Mouse (Mus musculus): ENCODE measurements around the gene Iffo2. TPM values are rescaled to one million over a fixed set of nuclear protein-coding genes. Genes with fewer than 3 reads are reported as not detected.
"Not testable (repeated sequence)": the region's sequence is repeated elsewhere in the genome, so short reads cannot be mapped to it uniquely, and the experiment has no call there.

The Iffo2 gene
- polyA plus RNA-seq (2014; fragmentation: Nextera tagmentation; extraction: Ambion mirVana), result 5.6 and 6.0 TPM in 2 replicates

DNA sequence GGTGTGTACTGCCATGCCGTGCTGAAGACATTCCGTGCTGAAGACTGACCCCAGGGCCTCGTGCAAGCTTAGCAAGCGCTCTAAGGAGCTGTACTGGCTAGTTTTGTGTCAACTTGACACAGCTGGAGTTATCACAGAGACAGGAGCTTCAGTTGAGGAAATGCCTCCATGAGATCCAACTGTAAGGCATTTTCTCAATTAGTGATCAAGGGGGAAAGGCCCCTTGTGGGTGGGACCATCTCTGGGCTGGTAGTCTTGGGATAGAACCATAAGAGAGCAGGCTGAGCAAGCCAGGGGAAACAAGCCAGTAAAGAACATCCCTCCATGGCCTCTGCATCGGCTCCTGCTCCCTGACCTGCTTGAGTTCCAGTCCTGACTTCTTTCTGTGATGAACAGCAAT is at the start of gene Iffo2:
Iffo2 (plus strand) TSS at position 301 of the 400 bp plus-strand sequence.
- not testable (repeated sequence) for H3K4me1 ChIP-seq (replicated peaks; ENCODE audit: control insufficient read depth, insufficient read depth, low read length); H3K27me3 ChIP-seq (ENCODE audit: control insufficient read depth, insufficient read depth, low read length); H3K36me3 ChIP-seq (replicated peaks; ENCODE audit: control insufficient read depth, insufficient read depth); H3K4me2 ChIP-seq (replicated peaks); ATAC-seq (ENCODE audit: low FRiP score); DNase-seq (ENCODE audit: low spot score); H3K9me3 ChIP-seq (ENCODE audit: control insufficient read depth, low read length); H3K27ac ChIP-seq; H3K4me3 ChIP-seq (replicated peaks; ENCODE audit: low read length); H3K9ac ChIP-seq
- WGBS, result 87% methylated on average over 5 of the region's 5 CpGs

DNA sequence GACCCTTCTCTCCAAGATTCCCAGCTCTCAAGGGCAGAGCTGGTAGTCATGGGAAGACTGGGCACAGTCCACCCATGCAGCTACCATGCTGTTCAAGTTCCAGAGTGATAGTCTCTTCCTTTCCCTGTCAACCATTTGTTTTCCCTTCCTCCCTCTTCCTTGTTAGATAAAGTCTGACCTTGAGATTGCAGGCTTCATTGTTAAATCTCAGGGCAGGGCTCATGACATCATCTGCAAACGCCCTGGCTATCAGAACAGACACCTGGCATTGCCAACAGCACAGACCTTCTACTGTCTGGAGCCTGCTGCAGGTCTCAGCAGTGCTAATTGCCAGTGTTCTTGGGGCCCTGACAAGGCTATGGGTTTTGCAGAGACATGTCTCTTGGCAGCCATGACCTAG is 48.9 kb upstream of the Iffo2 start:
- WGBS, result 76% methylated on average over 1 of the region's 1 CpGs
- H3K27me3 ChIP-seq (ENCODE audit: control insufficient read depth, insufficient read depth, low read length), result no peaks in the 10 kb centered on the region
- H3K36me3 ChIP-seq (replicated peaks; ENCODE audit: control insufficient read depth, insufficient read depth), result peaks cover 97% of the 10 kb centered on the region
- H3K4me1 ChIP-seq (replicated peaks; ENCODE audit: control insufficient read depth, insufficient read depth, low read length), result no peaks in the 10 kb centered on the region
- no peak overlapping the region for H3K27ac ChIP-seq
- no peak overlapping the region for H3K4me3 ChIP-seq (replicated peaks; ENCODE audit: low read length)
- DNase-seq (ENCODE audit: low spot score) (no peak), ATAC-seq (ENCODE audit: low FRiP score) (no peak)
- H3K9me3 ChIP-seq (ENCODE audit: control insufficient read depth, low read length), result no peaks in the 10 kb centered on the region
- H3K4me2 ChIP-seq (replicated peaks), result no peak overlapping the region
- no peak overlapping the region for H3K9ac ChIP-seq

DNA sequence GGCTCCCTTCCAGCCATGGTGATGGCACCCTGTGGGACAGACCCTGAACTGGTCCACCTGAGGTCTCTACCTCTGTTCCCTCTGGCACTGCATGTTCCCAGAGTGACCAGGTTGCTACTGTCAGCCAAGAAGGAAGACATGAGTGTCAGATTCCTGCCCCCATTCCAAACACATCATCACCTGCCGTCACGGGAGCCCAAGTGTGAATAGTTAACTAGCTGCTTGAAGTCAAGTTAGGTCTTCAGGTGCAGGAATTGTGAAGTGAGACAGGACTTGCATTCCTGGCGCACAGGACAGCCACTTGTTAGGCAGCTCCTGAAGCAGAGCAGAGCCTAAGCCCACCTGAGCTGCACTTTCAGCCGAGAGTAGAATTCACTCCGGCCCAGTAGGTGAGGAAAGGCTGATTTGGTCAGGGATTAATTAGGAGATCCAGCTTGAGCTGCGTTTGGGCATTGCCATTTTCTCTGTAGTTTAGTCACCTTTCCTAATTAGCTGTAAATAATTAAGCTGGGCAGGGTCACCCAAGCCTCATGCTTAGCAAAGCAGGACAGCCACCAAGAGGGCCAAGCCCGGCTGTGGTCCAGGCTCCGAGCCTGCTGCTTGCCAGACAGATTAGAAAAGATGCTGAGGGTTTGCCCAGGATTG is 46.8 kb upstream of the Iffo2 start:
- ATAC-seq (ENCODE audit: low FRiP score) (no peak), DNase-seq (ENCODE audit: low spot score) (no peak)
- H3K27ac ChIP-seq, result no peak overlapping the region
- peaks cover 99% of the 10 kb centered on the region for H3K36me3 ChIP-seq (replicated peaks; ENCODE audit: control insufficient read depth, insufficient read depth)
- H3K27me3 ChIP-seq (ENCODE audit: control insufficient read depth, insufficient read depth, low read length), result no peaks in the 10 kb centered on the region
- H3K4me1 ChIP-seq (replicated peaks; ENCODE audit: control insufficient read depth, insufficient read depth, low read length), result no peaks in the 10 kb centered on the region
- H3K9ac ChIP-seq, result no peak overlapping the region
- H3K4me2 ChIP-seq (replicated peaks), result no peak overlapping the region
- no peaks in the 10 kb centered on the region for H3K9me3 ChIP-seq (ENCODE audit: control insufficient read depth, low read length)
- H3K4me3 ChIP-seq (replicated peaks; ENCODE audit: low read length), result no peak overlapping the region
- WGBS, result 95% methylated on average over 8 of the region's 8 CpGs

DNA sequence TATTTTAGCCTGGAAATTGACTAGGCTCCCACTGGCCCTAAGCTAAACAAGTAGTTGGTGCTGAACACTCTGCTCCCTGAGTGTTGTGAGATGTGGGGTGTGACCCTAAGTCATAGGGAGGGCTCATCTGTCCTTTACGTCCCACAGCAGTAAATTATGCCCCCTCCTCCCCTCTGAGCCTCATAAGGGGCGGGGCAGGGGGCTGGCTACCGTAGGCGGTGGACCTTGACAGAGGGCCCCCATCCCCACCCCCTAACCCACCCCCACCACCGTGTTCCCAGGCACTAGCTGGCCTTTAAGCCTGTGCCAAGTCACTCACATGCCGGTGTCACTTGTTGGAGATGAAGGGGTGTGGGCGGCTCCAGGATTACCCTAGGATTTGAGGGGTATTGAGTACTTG is 45.9 kb upstream of the Iffo2 start:
- no peak for DNase-seq (ENCODE audit: low spot score)
- H3K36me3 ChIP-seq (replicated peaks; ENCODE audit: control insufficient read depth, insufficient read depth), result peaks cover 99% of the 10 kb centered on the region
- whole genome bisulfite sequencing, result 69% methylated on average over 7 of the region's 7 CpGs
- no peak overlapping the region for H3K27ac ChIP-seq
- H3K4me2 ChIP-seq (replicated peaks), result no peak overlapping the region
- no peak for ATAC-seq (ENCODE audit: low FRiP score)
- no peaks in the 10 kb centered on the region for H3K9me3 ChIP-seq (ENCODE audit: control insufficient read depth, low read length)
- H3K9ac ChIP-seq, result no peak overlapping the region
- no peaks in the 10 kb centered on the region for H3K4me1 ChIP-seq (replicated peaks; ENCODE audit: control insufficient read depth, insufficient read depth, low read length)
- H3K27me3 ChIP-seq (ENCODE audit: control insufficient read depth, insufficient read depth, low read length), result no peaks in the 10 kb centered on the region
- no peak overlapping the region for H3K4me3 ChIP-seq (replicated peaks; ENCODE audit: low read length)

DNA sequence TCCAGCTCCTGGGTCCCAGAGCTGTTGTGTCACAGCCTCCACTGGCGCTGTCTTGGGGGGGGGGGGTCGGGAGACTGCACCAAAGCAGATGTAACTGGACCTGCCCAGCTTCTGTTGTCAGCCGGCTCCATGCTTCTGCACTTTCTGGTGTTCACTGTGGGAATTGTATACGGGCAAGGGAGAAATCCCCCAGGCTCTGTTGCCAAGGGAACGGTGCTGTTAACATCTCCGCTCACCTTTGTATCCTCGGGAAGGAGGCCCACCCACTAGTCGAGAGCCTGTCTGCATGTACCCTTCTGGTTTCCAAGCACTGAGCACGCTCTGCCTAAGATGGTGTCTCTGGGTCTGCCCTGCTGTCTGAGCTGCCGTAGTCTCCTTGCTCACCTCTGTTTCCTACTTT is 43.3 kb upstream of the Iffo2 start:
- Histone ChIP-seq H3K4me1 (replicated peaks; ENCODE audit: control insufficient read depth, insufficient read depth, low read length) (no peaks in the 10 kb centered on the region), H3K9me3 (ENCODE audit: control insufficient read depth, low read length) (no peaks in the 10 kb centered on the region), H3K27me3 (ENCODE audit: control insufficient read depth, insufficient read depth, low read length) (no peaks in the 10 kb centered on the region), H3K9ac (no peak overlapping the region), H3K27ac (no peak overlapping the region), H3K4me2 (replicated peaks) (no peak overlapping the region), H3K4me3 (replicated peaks; ENCODE audit: low read length) (no peak overlapping the region), H3K36me3 (replicated peaks; ENCODE audit: control insufficient read depth, insufficient read depth) (peaks cover 93% of the 10 kb centered on the region)
- 42% methylated on average over 10 of the region's 10 CpGs for WGBS
- DNase-seq (ENCODE audit: low spot score) (no peak), ATAC-seq (ENCODE audit: low FRiP score) (no peak)

DNA sequence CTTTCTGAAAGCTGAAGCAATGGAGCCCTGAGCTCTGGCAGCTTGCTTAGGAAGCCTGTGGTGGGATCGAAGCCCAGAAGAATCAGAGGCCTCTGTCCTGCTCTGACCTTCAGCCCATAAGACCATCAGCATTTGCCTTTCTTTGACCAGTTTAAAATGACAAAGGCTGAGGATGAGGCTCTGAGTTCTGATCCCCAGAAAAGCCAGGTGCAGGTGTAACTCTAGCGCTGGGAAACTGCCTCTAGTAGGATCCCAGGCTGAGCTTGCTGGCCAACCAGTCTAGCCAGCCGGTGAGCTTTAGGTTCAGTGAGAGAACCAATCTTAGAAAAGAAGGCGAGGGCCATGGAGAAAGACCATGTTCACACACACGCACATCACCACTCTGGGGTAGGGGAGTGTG is 42.0 kb upstream of the Iffo2 start:
- Histone ChIP-seq H3K4me3 (replicated peaks; ENCODE audit: low read length) (no peak overlapping the region), H3K4me1 (replicated peaks; ENCODE audit: control insufficient read depth, insufficient read depth, low read length) (no peaks in the 10 kb centered on the region), H3K4me2 (replicated peaks) (no peak overlapping the region), H3K27me3 (ENCODE audit: control insufficient read depth, insufficient read depth, low read length) (no peaks in the 10 kb centered on the region), H3K36me3 (replicated peaks; ENCODE audit: control insufficient read depth, insufficient read depth) (peaks cover 81% of the 10 kb centered on the region), H3K27ac (no peak overlapping the region), H3K9me3 (ENCODE audit: control insufficient read depth, low read length) (no peaks in the 10 kb centered on the region), H3K9ac (no peak overlapping the region)
- no peak for DNase-seq (ENCODE audit: low spot score)
- no peak for ATAC-seq (ENCODE audit: low FRiP score)
- 89% methylated on average over 5 of the region's 5 CpGs for WGBS

DNA sequence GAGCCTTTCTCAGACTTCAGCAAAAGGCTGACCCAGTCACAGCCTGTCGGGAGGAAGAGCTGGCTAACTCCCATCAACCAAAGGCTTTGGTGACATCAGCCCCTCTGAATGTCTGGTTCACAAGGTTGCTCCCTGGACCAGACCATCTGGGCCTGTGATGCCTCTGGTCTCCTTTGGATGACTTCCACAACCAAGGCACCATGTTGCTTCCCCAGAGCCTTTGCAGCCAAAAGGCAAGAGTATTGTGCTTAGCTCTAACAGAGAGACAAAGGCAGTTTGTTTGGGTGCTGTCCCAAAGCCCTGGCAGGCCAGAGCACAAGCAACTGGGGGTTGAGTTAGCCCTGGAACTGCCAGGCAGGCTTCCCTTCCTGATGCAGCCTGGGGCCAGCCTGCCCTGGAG is 40.4 kb upstream of the Iffo2 start:
- H3K27me3 ChIP-seq (ENCODE audit: control insufficient read depth, insufficient read depth, low read length), result no peaks in the 10 kb centered on the region
- no peak overlapping the region for H3K4me2 ChIP-seq (replicated peaks)
- WGBS, result 56% methylated on average over 1 of the region's 1 CpGs
- ATAC-seq (ENCODE audit: low FRiP score) (no peak), DNase-seq (ENCODE audit: low spot score) (no peak)
- no peak overlapping the region for H3K9ac ChIP-seq
- no peak overlapping the region for H3K27ac ChIP-seq
- no peaks in the 10 kb centered on the region for H3K9me3 ChIP-seq (ENCODE audit: control insufficient read depth, low read length)
- peaks cover 64% of the 10 kb centered on the region for H3K36me3 ChIP-seq (replicated peaks; ENCODE audit: control insufficient read depth, insufficient read depth)
- H3K4me3 ChIP-seq (replicated peaks; ENCODE audit: low read length), result no peak overlapping the region
- H3K4me1 ChIP-seq (replicated peaks; ENCODE audit: control insufficient read depth, insufficient read depth, low read length), result no peaks in the 10 kb centered on the region

DNA sequence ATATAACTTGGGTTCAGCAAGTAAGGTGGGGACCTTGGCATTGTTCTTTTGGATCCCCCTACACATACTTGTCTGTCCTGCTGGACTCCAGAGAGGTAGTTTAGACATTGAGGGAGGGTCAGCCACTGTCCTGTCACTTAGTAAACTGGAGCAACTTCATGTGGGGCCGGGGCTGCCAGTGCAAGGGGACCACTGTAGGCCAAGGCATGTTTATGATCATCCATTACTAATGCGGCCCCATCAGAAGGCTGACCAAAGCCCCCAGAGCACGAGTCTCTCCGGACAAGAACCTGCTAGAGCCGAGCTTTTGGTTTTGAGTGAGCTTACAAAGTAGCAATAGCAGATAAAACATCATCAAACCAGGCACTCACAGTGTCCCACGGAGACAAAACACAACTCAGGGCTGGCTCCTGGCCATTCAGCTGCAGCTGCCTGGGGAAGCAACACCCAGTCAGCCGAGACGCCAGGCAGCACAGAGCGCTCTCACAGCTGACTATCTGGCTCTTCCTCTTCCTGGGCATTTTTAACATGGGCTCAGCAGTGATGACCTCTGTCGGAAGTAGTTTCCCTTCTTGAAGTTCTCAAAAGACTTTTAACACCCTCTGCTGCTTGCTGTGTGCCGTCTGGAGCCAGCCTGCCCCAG is 39.8 kb upstream of the Iffo2 start:
- ATAC-seq (ENCODE audit: low FRiP score), result no peak
- no peak for DNase-seq (ENCODE audit: low spot score)
- Histone ChIP-seq H3K4me1 (replicated peaks; ENCODE audit: control insufficient read depth, insufficient read depth, low read length) (no peaks in the 10 kb centered on the region), H3K36me3 (replicated peaks; ENCODE audit: control insufficient read depth, insufficient read depth) (peaks cover 58% of the 10 kb centered on the region), H3K27ac (no peak overlapping the region), H3K9ac (no peak overlapping the region), H3K4me3 (replicated peaks; ENCODE audit: low read length) (no peak overlapping the region), H3K27me3 (ENCODE audit: control insufficient read depth, insufficient read depth, low read length) (no peaks in the 10 kb centered on the region), H3K4me2 (replicated peaks) (no peak overlapping the region), H3K9me3 (ENCODE audit: control insufficient read depth, low read length) (no peaks in the 10 kb centered on the region)
- 86% methylated on average over 11 of the region's 11 CpGs for WGBS

DNA sequence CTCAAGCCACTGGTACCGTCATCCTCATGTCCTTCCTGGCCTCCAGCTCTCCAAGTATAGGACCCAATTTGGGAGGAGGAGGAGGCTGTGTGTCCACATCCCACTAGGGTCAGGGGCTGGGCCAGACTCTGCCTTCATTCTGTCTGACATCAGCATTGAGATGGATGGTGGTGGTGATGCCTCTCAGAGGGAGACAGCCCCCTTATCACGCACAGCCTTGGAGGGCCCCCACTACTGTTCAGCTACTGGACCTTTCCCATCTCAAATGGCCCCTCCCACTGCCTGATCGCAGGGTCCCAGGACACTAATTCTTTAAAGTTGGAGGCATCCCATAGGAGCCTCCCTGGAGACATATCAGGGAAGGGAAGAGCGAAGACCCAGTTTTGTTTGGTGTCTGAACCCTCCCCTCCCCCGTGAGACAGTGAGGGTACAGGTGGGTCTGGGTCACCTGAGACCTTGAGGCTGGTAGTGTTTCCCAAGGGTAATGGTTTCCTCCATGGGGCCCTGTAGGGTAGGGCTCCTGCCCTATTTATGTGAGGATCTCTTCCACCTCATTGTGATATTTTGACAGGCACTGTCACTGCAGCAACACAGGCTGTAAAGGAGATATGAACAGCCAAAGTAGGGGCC is 38.7 kb upstream of the Iffo2 start:
- no peak overlapping the region for H3K4me2 ChIP-seq (replicated peaks)
- H3K36me3 ChIP-seq (replicated peaks; ENCODE audit: control insufficient read depth, insufficient read depth), result peaks cover 48% of the 10 kb centered on the region
- no peak overlapping the region for H3K4me3 ChIP-seq (replicated peaks; ENCODE audit: low read length)
- no peaks in the 10 kb centered on the region for H3K9me3 ChIP-seq (ENCODE audit: control insufficient read depth, low read length)
- ATAC-seq (ENCODE audit: low FRiP score) (no peak), DNase-seq (ENCODE audit: low spot score) (no peak)
- no peak overlapping the region for H3K9ac ChIP-seq
- no peak overlapping the region for H3K27ac ChIP-seq
- H3K4me1 ChIP-seq (replicated peaks; ENCODE audit: control insufficient read depth, insufficient read depth, low read length), result no peaks in the 10 kb centered on the region
- H3K27me3 ChIP-seq (ENCODE audit: control insufficient read depth, insufficient read depth, low read length), result no peaks in the 10 kb centered on the region
- 88% methylated on average over 5 of the region's 5 CpGs for WGBS
